Mouse (Mus musculus) heart, embryonic 13.5 days (tissue): ENCODE data around the gene Tgfbr3. TPM values are rescaled to one million over a fixed set of nuclear protein-coding genes. Genes with fewer than 3 reads are reported as not detected.
A peak's percentile ranks its signal among the peaks of the same experiment; 100 is the strongest.

Source experiments
- ATAC-seq: fragments of 200-750 bp; cut with Nextera tagmentation; 2 replicates; pipeline ENCODE4 v1.8.0; 2017; ENCODE audit warnings: moderate TSS enrichment; ENCODE audit not compliant: insufficient number of reproducible peaks, low FRiP score, low TSS enrichment; ENCODE audit errors: extremely low read depth
- H3K27ac ChIP-seq: fragments of 300-500 bp; sonication (generic); replicated peaks from 2 replicates; pipeline ENCODE4 v1.5.1; 2015; ENCODE audit warnings: moderate library complexity, mild to moderate bottlenecking, inconsistent platforms
- H3K27me3 ChIP-seq: fragments of 300-500 bp; sonication (generic); replicated peaks from 2 replicates; pipeline ENCODE4 v1.6.1; 2015; ENCODE audit warnings: mild to moderate bottlenecking, inconsistent platforms
- H3K36me3 ChIP-seq: fragments of 300-500 bp; sonication (generic); 2 replicates; pipeline ENCODE4 v1.6.1; 2015; ENCODE audit warnings: mild to moderate bottlenecking, inconsistent platforms
- H3K4me1 ChIP-seq: fragments of 300-500 bp; sonication (generic); 2 replicates; pipeline ENCODE4 v1.6.1; 2015; ENCODE audit warnings: inconsistent platforms
- H3K4me2 ChIP-seq: fragments of 300-500 bp; sonication (generic); 2 replicates; pipeline ENCODE4 v1.6.1; 2015; ENCODE audit warnings: inconsistent platforms, mild to moderate bottlenecking, moderate library complexity
- H3K4me3 ChIP-seq: fragments of 300-500 bp; sonication (generic); 2 replicates; pipeline ENCODE4 v1.5.1; 2015; ENCODE audit warnings: moderate library complexity, mild to moderate bottlenecking, inconsistent platforms
- H3K9ac ChIP-seq: fragments of 300-500 bp; sonication (generic); 2 replicates; pipeline ENCODE4 v1.6.1; 2015; ENCODE audit warnings: inconsistent platforms, mild to moderate bottlenecking, moderate library complexity
- H3K9me3 ChIP-seq: fragments of 300-500 bp; sonication (generic); 2 replicates; pipeline ENCODE4 v1.6.1; 2016; ENCODE audit warnings: inconsistent platforms
- WGBS: fragments of 180-500 bp; shearing (Covaris S2); methylation state at CpG from one replicate; pipeline ENCODE4 v1.1.7; 2015; ENCODE audit warnings: mixed read lengths; 5-methylcytosine and 5-hydroxymethylcytosine counted together
- polyA plus RNA-seq: library from polyadenylated mRNA; unstranded; fragments of >200 nt; fragmentation: Nextera tagmentation; extraction: Ambion mirVana; gene quantifications from 2 replicates; pipeline ENCODE4 v1.2.1, GENCODE M21; 2015

Gene Tgfbr3
- polyA plus RNA-seq, 1 experiment from 2014 or later: 19.1 TPM

DNA sequence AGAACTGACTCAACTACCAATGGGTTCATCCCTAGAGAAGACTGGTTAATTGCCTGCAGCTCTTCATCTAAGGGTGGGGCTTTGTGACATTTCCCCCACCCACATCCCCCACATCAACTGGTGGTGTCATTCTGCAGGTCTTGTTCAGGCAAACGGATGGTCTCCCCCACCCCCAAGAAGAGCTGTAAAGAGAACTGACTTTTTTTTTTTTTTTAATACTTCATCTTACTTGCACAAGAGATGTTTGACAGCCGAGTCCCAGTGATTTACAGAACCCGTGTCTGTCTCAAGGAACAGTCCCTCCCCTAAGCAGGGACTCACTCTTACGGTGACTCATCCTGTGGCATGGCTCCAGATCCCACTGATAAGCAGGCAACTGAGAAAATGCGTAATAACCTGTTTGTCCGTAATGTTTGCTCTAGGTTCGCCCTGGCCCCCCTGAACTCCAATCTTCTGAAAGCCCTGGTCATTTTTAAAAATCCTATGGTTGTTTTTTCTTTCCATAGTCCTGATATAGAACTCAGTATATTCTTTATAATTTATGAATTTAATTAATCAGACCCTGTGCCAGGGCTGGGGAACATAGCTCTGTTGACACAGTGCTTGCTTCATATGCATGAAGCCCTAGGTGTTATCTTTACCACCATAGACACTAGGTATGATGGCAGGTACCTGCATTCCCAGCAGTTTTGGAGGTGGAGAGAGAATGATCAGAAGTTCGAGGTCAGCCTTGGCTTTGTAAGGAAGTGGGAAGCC is 5.8 kb upstream of the Tgfbr3 start:
- Histone ChIP-seq H3K9me3 (no peaks in the 10 kb centered on the region), H3K4me1 (peaks cover 6% of the 10 kb centered on the region), H3K4me3 (no peak overlapping the region), H3K4me2 (no peak overlapping the region), H3K9ac (no peak overlapping the region), H3K27me3 (peaks cover 22% of the 10 kb centered on the region), H3K27ac (no peak overlapping the region), H3K36me3 (no peaks in the 10 kb centered on the region)
- ATAC-seq: no peak
- WGBS: 58% methylated on average over 8 of the region's 8 CpGs

DNA sequence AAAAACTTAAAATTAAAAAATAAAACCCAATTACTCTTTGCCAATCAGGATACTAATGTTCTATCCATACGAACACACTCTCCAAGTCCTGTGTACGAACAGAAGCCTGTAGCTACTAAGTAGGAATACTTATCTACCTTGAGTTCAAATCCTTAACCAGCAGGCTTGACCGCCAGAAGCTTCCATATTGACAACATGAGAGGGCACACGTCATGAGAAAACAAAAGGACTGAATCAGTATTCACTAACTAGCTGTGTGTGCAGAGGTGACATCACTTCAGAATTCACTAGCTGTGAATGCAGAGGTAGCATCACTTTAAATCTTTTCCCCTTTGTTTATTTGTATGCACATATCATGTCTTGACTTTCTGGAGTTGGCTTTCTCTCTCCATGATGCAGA is 4.6 kb upstream of the Tgfbr3 start:
- H3K4me3 ChIP-seq: no peak overlapping the region
- H3K4me2 ChIP-seq: no peak overlapping the region
- peaks cover 10% of the 10 kb centered on the region for H3K4me1 ChIP-seq
- 86% methylated on average over 4 of the region's 4 CpGs for WGBS
- no peak for ATAC-seq
- H3K27me3 ChIP-seq: peaks cover 23% of the 10 kb centered on the region
- no peaks in the 10 kb centered on the region for H3K9me3 ChIP-seq
- no peak overlapping the region for H3K27ac ChIP-seq
- no peaks in the 10 kb centered on the region for H3K36me3 ChIP-seq
- H3K9ac ChIP-seq: no peak overlapping the region

DNA sequence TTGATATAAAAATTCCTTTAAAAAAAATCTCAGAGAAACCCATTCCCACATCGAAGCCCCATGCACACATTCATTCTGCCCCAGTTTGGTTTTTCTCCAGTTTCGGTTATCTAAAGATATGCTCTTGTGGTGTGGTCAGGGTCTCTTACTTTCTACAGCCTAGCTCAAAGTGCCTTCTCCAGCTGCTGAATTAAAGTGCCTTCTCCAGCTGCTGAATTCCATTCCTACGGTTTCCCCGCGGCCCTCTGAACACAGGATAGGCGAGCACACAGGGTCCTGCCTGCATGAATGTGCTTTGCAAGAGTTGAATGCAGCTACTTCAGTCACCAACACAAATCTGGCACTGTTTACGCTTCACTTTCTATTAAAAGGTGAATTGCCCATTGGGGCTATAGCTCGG is 557 bp upstream of the Tgfbr3 start:
- H3K9ac ChIP-seq: peak overlapping the region; percentile 94
- no peaks in the 10 kb centered on the region for H3K36me3 ChIP-seq
- peak overlapping the region; percentile 84 for H3K4me2 ChIP-seq
- no peaks in the 10 kb centered on the region for H3K9me3 ChIP-seq
- H3K27ac ChIP-seq: no peak overlapping the region
- WGBS: 41% methylated on average over 8 of the region's 8 CpGs
- H3K4me1 ChIP-seq: peaks cover 26% of the 10 kb centered on the region
- ATAC-seq: no peak
- peak overlapping the region; percentile 97 for H3K4me3 ChIP-seq
- peaks cover 23% of the 10 kb centered on the region for H3K27me3 ChIP-seq

DNA sequence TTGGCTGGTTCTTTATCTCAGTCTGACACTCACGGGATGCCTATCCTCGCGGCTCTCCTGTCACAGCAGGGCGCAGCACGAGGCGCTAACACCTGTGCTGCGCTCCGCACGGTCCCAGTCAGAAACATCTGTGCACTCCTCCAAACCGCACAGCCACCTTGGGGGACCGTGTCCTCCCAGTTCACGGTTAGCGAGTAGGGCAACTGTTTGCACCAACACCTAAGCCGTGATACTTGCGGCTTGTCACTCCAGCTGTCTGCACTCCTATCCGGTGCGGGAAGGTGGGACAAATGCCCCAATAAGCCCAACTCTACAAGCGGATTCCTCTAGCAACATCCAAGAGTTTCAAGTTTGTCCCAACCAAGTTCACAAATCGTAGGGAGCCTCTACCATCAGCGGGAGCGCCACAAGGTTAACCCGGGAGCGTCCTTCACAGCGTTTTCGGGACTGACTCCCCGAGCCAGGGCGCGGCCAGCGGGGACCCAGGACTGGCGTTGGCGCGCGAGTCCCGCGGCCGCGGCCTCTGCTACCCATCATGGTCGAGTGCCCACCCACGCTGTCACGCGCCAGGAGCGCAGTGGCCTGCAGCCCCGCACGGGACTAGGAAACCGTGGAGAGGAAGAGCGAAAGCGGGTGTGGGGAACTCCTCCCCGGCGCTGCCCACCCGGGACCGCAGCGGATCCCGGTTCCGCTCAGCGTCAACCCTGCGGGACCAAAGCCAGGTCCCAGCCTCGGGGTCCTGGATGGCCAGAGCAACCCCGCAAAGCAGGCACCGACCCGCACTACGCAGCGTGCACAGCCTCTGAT is 799 bp downstream of the Tgfbr3 start:
- Histone ChIP-seq H3K27ac (peak overlapping the region; percentile 92), H3K36me3 (no peaks in the 10 kb centered on the region), H3K4me3 (peak overlapping the region; percentile 97), H3K4me2 (peak overlapping the region; percentile 84), H3K4me1 (peaks cover 33% of the 10 kb centered on the region), H3K27me3 (peaks cover 23% of the 10 kb centered on the region), H3K9me3 (no peaks in the 10 kb centered on the region), H3K9ac (peak overlapping the region; percentile 94)
- ATAC-seq: no peak
- under 1% methylated on average over 62 of the region's 62 CpGs for WGBS

DNA sequence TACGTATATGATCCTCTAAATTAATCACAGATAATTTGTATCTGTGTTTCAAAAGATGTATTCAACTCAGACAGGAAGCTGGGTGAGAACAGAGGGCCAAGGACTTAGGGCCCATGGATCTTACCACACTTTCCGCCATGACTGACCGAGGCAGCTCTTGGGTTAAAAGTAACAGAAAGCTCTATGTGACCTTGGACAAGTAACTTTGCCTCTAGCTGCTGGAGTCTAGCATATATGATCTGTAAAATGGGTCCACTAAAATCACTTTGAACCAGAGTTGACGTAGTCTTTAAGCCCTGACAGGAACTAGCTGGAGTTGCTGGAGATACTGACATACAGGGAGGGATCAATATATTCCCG is 1.5 kb downstream of the Tgfbr3 start:
- Histone ChIP-seq H3K4me1 (peaks cover 40% of the 10 kb centered on the region), H3K36me3 (no peaks in the 10 kb centered on the region), H3K9ac (peak overlapping the region; percentile 94), H3K27ac (peak overlapping the region; percentile 25; the same call in 1 of the 2 replicates), H3K27me3 (peaks cover 20% of the 10 kb centered on the region), H3K4me3 (peak overlapping the region; percentile 97), H3K4me2 (peak overlapping the region; percentile 84), H3K9me3 (no peaks in the 10 kb centered on the region)
- WGBS: 47% methylated on average over 5 of the region's 5 CpGs
- ATAC-seq: no peak

DNA sequence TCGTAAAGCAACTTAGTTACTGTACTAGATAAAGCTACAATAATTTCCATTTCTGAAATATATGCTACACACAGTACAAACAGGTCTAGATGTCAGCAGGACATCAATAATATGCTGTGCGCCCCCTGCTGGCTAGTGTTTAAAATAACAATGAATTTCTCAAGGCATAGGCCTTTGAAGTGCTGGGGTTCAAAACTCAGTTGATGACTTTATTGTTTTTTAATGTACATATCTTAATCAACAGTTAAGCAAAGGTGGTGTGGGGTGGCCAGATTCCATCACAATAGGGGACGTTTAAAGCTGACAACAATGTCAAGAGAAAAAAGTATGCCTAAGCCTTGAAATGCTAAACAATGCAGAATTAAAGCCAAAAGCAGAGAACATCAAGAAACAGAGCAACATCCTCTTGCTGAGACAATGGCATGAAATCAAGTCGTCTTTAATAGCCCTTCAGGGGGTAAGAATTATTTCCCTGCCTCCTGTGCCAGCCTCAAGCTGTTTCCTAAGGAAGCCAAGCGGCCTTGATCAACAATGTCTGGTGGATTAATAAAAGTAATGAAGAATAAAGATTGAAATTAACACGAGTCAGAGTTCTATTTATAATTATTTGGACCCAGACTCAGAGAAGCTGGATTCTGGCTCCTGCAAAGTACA is 2.0 kb downstream of the Tgfbr3 start:
- Histone ChIP-seq H3K27me3 (peaks cover 17% of the 10 kb centered on the region), H3K36me3 (no peaks in the 10 kb centered on the region), H3K9me3 (no peaks in the 10 kb centered on the region), H3K4me3 (peak overlapping the region; percentile 97), H3K4me2 (peak overlapping the region; percentile 84), H3K9ac (peak overlapping the region; percentile 94), H3K4me1 (peaks cover 45% of the 10 kb centered on the region), H3K27ac (peak overlapping the region; percentile 25)
- WGBS: 22% methylated on average over 6 of the region's 6 CpGs
- no peak for ATAC-seq

DNA sequence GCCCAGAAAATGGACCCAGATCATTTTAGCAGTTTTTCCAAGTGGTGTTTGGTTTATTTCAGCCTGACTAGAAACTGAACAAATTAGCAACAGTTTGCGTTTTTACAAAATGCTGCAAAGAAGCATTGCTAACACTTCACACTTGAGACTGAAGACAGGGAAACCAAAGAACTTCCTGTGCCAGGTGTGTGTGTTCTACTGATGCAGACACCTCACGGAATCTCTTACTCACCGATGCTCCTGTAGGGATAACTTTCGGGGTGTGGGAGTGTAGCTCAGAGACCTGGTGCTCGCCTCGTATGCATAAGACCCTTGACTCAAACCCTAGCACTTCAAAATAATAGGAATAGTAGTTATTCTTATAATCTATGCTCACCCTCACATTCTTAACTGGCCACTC is 3.9 kb downstream of the Tgfbr3 start:
- Histone ChIP-seq H3K27ac (no peak overlapping the region), H3K9ac (no peak overlapping the region), H3K4me3 (no peak overlapping the region), H3K36me3 (peaks cover 5% of the 10 kb centered on the region; the same call in 1 of the 2 replicates), H3K4me2 (no peak overlapping the region), H3K27me3 (peaks cover 4% of the 10 kb centered on the region), H3K4me1 (peaks cover 49% of the 10 kb centered on the region), H3K9me3 (peaks cover 2% of the 10 kb centered on the region; the same call in 1 of the 2 replicates)
- 71% methylated on average over 6 of the region's 6 CpGs for WGBS
- no peak for ATAC-seq

DNA sequence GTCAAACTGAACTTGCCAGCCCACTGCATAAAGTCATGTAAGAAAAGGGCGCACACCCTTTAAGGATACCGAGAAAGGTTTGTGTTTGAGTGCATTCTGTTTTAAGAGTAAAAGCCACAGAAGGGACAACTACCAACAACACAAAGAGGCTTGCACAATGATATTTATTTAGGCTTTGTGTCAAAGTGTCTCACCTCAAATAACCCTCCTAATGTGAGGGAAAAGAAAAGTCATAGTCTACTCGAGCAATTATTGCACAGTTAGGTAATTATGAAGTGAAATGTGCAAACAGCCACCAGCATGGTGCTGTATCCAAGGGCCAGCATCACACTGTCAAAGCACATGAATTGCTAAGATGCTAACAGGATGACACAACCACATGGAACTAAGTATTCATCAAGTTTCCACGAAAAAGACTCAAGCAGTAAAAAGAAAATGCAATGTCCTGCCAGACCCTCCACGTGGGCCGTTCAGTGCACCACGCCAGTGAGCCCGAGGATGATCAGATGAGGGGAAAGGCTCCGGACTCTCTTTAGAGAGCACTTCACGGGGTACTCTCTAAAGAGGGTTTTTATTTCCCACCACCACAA is 5.4 kb downstream of the Tgfbr3 start:
- Histone ChIP-seq H3K9me3 (peaks cover 7% of the 10 kb centered on the region; the same call in 1 of the 2 replicates), H3K27me3 (no peaks in the 10 kb centered on the region), H3K9ac (no peak overlapping the region), H3K4me2 (no peak overlapping the region), H3K27ac (no peak overlapping the region), H3K4me1 (peaks cover 51% of the 10 kb centered on the region), H3K4me3 (no peak overlapping the region), H3K36me3 (peaks cover 9% of the 10 kb centered on the region; the same call in 1 of the 2 replicates)
- WGBS: 71% methylated on average over 10 of the region's 10 CpGs
- no peak for ATAC-seq

DNA sequence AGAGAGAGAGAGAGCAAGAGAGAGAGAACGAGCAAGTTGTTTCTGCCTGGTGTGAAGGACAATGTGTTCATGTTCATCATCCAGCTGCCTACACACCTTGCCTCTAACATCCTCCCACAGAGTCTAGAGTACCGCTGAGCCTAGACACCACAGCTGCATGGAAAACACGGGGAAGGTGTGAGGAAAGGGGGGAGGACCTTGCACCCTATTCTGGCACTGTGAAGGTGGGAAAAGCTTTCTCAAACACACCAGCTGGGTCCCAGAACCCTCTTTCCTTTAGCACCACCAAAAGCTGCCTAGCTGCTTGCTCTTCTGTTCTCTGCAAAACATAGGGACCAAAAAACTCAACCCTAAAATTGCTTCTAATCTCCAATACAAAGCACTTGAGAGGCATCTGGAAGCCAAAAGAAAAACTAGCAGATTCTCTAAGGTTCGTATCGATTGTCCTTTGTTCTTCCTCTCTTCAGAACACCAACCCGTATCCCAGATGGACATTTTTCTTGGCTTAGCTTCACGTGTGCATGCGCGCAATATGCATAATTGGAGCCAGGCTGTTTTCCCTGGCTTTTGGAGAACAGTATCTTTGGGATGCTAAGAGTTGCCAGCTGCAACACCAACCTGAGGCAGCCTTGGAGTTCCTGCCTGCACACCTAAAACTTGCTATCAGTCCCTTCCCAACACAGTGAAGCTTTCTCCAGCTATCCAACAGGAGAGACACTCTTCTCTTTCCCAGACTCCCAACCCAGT is 6.7 kb downstream of the Tgfbr3 start:
- no peaks in the 10 kb centered on the region for H3K27me3 ChIP-seq
- H3K36me3 ChIP-seq: peaks cover 9% of the 10 kb centered on the region; the same call in 1 of the 2 replicates
- no peak overlapping the region for H3K27ac ChIP-seq
- H3K9me3 ChIP-seq: peaks cover 7% of the 10 kb centered on the region; the same call in 1 of the 2 replicates
- no peak overlapping the region for H3K4me3 ChIP-seq
- H3K9ac ChIP-seq: 0 out of 2 replicates have a peak overlapping the region, but pooled peaks have one; percentile 8
- WGBS: 69% methylated on average over 9 of the region's 9 CpGs
- no peak for ATAC-seq
- H3K4me1 ChIP-seq: peaks cover 44% of the 10 kb centered on the region
- no peak overlapping the region for H3K4me2 ChIP-seq

DNA sequence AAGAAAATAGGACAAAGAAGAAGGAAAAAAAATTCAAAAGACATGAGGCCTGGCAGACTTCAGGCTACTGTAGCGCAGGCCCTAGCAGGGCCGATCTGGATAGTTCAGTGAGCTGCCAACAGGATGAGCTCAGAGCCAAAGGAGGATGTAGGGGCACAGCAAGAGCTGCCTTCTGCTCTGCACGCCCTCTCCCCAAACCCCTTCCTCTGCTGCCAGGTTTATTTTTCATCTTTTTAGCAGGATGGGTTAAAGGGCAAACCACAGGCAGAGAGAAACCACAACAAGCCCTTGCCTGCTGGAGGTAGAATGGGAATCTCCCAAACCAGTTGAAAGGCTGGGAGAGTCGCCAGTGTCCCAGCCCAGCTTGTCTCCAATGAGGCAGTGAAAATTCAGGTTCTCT is 10.2 kb downstream of the Tgfbr3 start:
- Histone ChIP-seq H3K4me1 (peaks cover 55% of the 10 kb centered on the region), H3K4me2 (no peak overlapping the region), H3K9ac (no peak overlapping the region), H3K27me3 (no peaks in the 10 kb centered on the region), H3K9me3 (peaks cover 7% of the 10 kb centered on the region; the same call in 1 of the 2 replicates), H3K36me3 (peaks cover 9% of the 10 kb centered on the region; the same call in 1 of the 2 replicates), H3K4me3 (no peak overlapping the region), H3K27ac (no peak overlapping the region)
- ATAC-seq: no peak
- WGBS: 72% methylated on average over 4 of the region's 4 CpGs
